Mouse (Mus musculus): ENCODE results near the gene Gna14.
A peak's percentile ranks its signal among the peaks of the same experiment; 100 is the strongest.

The Gna14 gene

DNA sequence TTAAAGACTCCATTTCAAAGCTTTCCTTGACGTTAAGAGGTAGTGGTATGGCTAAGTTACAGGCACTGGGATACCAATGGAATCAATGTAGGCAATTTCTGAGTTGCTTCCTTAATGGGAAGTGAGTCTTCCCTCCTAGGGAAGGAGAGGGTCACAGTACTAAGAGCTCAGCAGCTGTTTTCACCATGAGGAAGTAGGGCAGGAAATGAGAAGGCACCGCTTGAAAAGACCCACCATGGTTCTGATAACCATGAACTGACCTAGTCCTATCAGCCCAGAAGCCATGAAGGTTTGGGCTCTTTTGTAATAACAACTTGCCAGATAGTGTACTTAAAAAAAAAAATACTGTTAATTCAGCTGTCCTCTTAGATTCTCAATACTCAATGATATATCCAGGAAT lies 20.6 kb downstream of the Gna14 start:
- DNase-seq (ENCODE audit: low spot score): no peak

DNA sequence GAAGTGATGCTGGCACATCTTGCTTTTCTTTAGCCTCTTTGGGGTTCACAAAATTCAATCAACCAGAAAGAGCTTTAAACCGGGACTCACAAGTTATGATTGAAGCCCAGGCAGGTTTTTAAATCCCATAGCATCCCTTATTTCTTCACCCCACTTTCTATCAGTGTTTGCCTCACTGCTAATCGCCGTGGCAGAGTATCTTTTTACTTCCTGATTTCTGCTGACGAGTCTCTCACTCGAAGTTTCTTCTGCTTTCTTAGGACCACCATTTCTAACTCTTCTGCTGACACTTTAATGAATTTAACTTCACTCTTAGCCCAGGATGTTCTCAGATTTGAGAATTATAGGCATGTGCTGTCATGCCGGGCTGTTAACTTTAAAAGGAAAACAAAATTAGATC lies 21.6 kb downstream of the Gna14 start:
- DNase-seq (ENCODE audit: low spot score): no peak

DNA sequence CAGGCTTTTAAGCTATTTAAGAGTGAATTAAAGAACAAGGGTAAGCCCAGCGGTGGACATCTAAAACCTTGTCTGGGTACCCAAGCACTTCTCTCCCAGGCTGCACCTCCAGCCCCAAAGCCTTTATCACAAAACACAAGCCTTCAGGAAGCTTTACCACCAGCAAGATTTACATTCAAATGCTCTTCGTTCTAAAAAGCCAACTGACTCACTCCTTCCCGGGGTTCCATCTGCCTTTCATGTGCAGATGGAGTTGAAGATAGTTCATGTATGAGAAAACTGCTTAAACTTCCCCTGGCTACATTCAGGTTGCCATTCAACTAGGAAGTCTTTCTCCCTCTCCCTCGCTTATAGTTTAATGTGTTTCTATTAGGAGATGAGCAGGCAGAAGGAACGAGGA lies 23.8 kb downstream of the Gna14 start:
- DNase-seq (ENCODE audit: low spot score): no peak

DNA sequence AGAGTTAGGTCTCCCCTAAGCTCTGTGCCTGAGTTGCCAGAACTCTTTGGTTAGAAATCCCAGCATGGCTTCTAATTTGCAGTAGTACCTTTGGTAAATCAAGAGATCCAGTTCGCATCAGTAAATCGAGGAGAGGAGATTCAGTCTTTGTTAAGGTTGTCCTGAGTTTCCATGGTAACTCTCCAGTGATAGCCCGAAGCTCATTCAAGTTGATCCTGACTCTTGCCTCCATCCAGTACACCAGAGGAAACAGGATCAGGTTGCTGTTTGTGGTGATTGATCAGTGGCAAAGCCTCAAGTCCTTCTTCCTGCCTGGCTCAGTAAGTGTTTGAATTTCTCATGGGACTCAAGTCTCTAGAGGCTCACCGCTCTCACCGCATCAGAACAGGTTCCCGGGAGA lies 24.7 kb downstream of the Gna14 start:
- peak; percentile 34 for DNase-seq (ENCODE audit: low spot score)

DNA sequence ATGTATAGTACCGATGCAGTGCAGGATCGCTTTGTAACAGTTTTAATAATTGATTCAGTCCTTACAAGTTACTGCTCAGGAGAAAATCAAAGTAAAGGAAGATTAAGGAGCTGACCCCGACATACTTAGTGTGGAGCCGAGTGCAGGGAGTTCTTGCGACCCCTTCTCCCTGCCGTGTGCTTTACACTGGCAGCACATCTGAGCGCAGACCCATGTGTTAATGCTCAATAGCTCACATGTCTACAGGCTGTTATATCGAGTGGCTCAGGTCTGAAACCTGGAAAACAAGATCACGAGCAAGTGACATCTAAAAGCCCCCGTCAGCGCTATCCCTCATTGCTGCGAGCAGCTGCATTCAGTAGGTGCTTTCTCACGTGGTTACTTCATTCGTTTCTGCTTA lies 25.3 kb downstream of the Gna14 start:
- no peak for DNase-seq (ENCODE audit: low spot score)

DNA sequence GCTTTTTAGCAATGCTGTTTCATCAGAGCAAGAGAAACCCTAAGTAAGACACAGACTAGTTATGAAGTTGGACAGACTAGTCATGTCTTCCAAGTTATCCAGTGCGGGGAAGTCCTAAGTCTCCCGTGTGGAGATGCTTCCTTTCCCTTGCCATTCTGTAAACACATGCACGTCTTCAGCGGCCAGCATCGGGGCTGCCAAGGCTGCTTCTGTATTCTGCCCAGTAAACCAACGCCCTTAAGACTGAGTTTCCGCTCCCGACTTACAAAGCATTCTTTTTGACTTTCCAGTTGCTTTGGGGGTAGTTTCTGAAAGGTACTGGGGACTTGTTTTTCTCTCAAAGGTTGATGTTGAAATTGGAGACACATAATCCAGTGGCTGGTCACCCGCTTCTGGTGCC lies 26.9 kb downstream of the Gna14 start:
- no peak for DNase-seq (ENCODE audit: low spot score)

DNA sequence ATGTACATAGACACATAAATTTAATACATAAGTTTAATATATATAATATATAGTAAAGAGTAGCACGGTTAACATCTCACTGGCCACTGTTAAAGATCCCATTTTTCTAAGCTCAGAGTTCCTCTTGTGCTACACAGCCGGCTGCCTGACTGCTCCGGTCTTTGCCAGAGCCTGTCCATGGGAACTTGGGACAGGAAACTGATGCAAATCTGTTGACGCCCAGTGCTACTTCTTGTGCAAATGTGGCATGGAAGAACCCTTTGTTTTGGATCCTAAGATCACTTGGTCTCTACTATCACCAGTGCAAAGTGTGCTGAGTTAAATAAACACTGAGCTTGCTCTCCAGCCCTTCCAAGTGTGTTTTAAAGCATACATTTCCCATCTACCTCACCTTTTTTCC lies 29.2 kb downstream of the Gna14 start:
- no peak for DNase-seq (ENCODE audit: low spot score)

DNA sequence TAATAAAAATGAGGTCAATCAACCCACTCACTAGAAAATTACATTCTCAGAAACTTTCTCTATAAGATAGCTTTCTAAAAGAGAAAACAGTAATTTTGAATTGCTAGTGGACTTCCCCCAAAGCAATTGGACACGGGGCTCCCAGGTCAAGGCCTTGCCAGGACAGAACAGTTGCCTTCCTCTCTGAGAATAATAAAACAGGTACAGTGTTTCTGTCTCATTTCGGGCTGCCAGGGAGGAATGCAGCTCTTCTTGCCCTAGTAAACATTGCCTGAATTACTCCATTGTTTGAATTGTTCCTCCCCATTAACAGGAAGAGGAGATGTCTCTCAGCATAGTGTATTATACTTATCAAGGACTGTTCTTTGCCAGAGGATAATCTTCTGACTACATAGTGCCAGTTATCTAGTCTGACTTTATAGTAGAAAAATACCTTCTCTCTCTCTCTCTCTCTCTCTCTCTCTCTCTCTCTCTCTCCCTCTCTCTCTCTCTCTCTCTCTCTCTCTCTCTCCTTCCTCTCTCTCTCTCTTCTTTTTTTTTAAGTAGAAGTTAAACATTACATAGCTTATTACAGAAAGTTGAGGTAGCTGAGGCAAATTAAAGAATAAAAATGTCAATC lies 33.3 kb downstream of the Gna14 start:
- no peak for DNase-seq (ENCODE audit: low spot score)

DNA sequence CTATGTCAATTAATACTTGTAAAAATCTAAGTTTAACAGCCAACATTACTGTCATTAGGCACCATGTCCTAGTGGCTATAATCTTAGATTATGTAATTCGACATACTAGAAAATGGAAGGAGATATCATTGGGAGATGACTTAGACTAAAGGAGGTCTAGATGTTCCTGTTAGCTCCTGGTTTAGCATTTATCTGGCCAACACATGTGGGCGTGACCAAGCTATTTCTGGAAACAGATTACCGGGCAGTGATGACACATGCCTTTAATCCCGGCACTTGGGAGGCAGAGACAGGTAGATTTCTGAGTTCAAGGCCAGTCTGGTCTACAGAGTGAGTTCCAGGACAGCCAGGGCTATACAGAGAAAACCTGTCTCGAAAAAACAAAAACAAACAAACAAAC lies 37.1 kb downstream of the Gna14 start:
- DNase-seq (ENCODE audit: low spot score): no peak

DNA sequence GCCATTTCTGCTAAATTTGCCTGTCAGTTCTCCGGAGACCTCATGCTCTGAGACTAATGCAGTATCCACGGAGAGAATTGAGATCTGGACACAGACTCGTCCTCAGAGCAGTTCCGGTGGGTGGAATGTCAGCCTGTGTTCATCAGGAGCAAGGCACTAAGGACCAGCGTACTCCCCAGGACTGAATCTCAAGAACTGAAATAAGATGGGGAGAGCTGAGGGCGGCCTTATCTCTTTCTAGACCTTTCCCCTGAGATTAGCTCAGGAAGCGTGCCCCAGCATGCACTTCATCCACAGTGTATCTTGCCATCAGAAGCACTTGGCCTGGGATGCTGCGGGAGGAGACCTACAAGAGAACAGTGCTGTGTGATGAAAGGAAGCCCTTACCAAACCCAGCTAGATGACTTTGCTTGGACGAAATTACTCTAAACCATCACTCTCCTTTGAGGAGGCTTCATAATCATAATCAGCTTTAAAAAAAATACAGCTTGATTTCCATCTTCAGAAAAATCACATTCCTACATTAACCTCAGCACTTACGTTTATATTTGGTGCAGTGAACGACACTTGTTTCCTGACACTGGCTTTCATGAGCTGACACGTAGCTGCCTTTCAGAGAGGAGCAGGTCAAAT lies 41.9 kb downstream of the Gna14 start:
- DNase-seq (ENCODE audit: low spot score): no peak

DNA sequence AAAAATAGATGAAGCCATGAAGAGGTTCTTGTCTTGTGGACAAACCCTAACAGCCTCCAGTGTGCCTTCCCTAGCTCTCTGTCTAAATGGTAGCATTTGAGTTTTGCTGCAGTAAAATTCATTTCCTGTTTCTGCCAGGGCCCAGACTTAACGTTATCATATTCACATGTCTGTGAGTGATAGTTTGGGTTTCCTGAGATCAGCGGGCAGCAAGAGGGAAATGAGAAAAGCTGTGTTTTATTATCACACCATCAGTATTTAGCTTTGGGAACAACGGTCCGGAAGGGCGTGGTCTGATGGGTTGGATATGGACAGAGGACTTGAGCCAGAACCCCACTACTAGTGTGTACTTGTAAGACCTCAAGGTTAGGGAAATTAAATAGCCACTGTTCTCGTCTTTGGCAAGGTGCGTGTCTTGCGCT lies 42.6 kb downstream of the Gna14 start:
- no peak for DNase-seq (ENCODE audit: low spot score)

DNA sequence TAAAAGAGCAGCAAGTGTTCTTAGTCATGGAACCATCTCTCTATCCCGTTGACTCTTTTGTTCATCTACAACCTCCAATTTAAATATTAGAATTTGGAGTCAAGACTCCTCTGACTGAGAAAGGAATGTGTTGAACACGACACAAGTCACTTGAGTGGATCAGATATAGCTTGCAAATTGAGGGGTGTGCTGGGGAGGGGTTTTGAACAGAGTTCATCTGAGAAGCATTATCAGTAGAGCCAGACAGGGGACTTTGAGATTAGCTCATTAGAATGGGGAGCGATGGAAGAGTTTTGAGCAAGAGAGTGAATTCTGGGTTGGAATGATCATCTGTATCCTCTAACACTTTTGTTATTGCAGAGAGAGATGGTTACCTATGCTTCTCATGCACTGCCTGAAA lies 46.5 kb downstream of the Gna14 start:
- DNase-seq (ENCODE audit: low spot score): no peak

DNA sequence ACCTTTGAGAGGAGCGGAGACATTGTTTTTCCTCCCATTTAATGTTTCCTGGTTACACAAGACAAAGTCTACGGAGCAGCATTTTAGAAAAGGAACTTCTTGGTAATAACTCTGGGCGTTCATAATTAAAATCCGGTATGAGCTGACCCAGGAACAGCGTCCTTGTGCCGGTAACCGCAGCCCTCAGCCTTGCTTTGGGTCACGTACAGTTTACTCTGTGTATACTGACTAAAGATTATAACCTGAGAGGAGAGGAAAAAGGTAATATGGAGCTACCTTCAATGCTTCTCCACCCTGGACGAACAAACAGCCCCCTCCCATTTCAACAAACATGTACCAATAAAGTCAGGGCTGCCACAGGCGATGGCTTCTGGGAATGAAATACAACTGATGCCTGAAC lies 48.7 kb downstream of the Gna14 start:
- DNase-seq (ENCODE audit: low spot score): no peak

DNA sequence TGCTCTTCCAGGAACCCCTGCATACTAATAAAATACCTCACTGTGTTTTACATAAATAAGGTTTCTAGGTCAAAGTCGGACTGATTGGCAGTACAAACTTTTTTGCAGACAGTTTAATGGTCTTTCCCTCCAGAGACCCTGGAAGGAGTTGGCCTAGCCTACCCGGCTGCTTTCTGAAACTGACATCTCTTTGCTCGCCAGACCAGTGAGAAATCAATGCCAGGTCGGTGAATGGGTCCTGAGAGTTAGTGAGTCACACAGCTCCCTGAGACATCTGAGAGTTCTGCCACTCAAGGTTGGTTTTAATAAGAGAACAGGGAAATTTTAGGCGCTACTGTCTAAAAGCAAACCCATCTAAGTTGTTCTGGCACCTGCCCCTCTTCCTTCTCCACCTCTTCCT lies 49.1 kb downstream of the Gna14 start:
- DNase-seq (ENCODE audit: low spot score): no peak

DNA sequence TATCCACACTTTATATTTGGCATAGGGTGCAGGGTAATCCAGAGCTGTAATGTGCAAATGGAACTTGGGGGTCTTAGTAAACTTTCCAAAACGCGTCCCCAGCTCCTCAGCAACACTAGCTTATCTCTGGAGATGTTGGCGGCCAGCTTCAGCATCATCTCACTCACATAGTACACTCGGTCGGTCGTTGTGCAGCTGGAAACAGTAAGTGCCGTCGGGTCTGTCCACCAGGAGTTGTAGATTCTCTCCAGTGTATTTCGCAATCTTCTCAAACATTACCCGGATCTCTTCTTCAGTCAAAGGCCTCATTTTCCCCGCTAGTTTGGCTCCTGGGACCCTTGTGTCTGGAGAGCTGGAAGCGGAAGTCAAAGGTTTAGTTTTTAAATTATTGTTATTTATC lies 55.2 kb downstream of the Gna14 start:
- DNase-seq (ENCODE audit: low spot score): no peak

DNA sequence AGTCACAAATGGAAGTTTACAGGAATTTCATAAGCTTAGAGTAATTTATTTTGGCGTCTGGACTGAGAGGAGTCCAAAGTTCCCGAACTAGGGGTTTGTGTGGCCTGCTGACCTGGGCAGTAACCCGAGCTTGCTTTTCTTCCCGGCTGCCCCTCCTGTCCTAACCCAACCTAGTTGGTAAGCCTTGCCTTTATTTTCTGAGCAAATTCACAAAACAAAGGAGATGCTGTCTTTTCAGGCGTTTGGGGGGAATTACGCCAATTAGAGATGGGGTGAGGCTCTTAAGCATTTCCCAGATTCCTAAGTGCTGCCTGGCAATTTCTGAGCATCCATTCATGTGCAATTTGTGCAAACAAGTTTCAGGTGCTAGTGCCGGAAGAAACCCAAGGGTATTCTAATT lies 55.9 kb downstream of the Gna14 start:
- peak; percentile 27 for DNase-seq (ENCODE audit: low spot score)

DNA sequence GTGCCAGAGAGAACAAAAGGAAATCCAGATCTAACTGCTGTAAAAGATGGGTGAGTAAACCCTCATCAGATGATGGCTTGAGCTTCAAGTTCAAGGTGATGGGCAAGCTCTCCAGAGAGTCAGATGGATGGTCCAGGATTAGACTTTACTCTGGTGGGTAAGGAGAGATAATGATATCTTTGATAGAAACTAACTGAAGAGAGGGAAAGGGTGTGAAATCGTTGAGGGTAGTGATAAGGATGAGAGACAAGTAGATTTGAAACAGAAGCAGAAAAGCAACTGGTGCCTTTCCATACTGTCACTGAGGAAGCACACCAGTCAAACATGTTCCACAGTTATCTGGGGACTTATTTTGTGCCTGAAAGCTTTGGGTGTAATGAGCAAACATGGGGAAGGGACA lies 56.9 kb downstream of the Gna14 start:
- DNase-seq (ENCODE audit: low spot score): no peak

DNA sequence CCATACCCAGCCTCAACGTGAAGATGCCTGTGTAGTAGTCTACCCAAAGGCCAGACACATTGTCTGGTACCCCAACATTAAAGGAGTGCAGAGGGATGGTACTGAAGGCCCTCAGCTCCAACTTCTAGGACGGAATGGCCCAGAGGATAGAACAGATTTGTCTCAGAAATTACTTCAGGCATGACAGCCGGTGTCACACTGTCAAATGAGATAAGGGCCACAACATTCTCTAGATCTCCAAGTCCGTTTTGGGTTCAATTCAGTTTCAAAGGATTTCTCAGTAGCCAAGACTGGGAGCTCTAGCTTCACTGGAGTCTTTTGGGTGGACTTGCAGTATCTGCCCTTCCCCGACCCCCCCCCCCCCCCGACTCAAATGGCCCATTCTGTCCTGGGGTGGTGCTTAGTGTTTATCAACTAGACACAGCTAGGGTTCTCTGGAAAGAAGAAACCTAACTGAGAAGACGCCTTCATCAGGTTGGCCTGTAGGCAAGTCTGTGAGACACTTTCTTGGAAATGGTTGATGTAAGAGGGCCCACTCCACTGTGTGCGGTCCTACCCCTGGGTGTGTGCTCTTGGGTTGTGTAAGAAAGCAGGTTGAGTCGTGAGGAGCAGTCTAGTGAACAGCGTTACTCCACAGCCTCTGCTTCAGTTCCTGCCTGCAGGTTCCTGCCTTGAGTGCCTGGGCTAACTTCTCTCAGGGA lies 59.4 kb downstream of the Gna14 start:
- no peak for DNase-seq (ENCODE audit: low spot score)

DNA sequence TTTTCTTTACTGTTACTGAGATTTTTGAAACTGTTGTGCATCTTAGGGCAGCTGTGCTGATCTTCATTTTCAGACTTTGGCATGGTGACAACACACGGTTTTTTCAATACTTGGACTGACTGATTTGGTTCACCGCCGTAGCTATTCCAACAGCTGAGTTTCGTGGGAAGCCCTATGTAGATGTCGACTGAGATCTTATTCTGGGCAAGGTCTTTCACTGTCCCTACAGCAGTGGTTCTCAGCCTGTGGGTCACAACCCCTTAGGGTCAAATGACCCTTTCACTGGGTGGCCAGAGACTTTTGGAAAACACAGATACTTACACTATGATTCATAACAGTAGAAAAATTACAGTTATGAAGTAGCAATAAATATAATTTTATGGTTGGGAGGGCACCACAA lies 60.5 kb downstream of the Gna14 start:
- DNase-seq (ENCODE audit: low spot score): no peak

DNA sequence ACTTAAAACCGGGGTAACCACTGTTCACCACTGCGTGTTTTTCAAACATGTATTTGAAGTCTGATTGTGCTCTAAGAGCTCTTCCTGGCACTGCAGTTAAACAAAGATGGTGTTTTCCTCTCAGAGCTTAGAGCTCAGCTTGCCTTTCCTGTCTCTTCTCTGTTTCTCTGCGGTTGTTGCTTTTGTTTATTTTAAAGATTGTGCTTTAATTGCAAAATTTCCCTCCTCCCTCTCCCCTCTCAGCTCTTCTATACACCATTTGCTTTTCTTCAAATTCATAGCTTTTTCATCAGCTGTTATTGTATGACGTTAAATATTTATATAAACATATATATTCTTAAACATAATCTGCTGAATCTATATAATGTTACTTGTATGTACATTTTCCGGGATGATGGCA lies 66.5 kb downstream of the Gna14 start:
- no peak for DNase-seq (ENCODE audit: low spot score)

DNA sequence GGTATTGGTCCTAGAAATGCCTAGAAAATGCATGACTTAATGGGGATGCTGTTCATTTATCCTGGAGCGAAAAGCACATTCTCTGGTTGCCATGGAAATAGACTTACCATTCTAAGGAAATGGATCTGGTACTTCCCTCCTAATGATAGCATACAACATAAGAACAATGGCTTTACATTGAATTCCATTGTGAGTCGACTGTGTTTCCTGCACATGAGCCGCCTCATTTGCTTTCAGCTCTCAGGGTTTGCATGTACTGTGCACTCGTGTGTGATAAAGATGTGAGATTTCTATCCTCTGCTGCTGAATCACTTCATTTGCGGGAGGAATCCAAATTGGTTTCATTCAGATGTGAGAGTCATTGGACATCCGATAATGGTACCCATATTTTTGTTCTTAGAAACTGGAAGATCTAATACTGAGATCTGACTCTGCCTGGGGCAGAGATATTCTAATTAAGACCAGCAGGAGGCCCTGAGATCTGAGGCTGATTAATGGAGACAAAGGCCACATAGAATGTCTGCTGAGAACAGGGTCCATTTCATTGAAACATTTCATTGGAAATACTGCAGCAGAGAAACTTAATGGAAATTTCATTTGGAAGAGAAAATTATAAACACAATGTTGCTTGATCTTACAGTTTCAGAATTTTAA lies 71.3 kb downstream of the Gna14 start:
- DNase-seq (ENCODE audit: low spot score): peak; percentile 48

DNA sequence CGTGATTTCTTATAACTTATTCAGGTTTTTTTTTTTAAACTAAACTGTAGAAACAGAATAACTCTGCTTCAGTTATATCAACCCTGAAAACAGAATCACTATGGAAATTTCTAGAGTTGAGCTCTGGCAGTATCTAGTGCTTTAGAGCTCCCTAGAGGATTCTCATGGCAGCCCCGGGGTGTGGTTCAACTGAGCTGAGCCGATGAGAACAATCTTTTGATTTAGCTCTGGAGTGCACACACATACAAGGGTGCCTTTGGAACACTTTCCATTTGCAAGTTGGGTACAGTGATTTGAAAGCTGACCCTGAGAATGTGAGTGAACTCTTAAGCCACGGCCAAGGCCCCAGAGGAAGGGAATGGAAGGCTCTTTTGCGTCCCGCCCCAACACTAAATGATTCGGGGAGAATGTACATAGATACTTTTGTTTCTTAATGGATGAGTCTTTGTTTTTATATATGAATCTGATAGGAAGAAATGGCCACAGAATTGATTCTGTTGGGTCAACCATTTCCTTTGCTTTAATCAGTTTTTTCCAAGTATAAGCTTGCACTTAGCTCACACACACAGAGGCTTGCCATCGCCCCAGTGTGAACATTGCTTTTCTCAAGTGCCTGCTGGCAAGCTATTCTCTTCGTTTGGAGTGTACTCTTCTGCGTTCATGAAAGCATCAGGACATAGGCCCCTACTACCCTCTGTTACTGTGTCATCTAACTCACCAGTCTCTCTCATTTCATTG lies 75.0 kb downstream of the Gna14 start:
- DNase-seq (ENCODE audit: low spot score): no peak

DNA sequence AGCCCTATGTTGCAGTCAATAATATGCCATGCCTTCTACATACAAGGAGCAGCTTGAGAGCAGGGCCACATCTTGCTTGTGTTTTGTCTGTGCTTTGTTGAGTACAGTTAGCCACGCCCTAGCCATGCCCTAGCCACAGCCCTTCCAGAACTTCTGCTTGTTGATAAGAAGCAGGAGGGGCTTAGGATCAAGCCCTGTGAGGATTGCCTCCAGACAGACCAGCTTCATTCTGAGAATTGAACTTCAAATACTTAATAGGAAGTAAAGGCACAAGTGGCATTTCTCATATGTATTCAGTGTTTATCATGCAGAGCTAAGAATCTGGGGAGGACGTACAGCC lies 75.5 kb downstream of the Gna14 start:
- no peak for DNase-seq (ENCODE audit: low spot score)
